Mouse (Mus musculus) thymus, postnatal 36 days (tissue): ENCODE results near the gene Elmsan1.
A peak's percentile ranks its signal among the peaks of the same experiment; 100 is the strongest.
"Not testable (repeated sequence)": the region's sequence is repeated elsewhere in the genome, so short reads cannot be mapped to it uniquely, and the experiment has no call there.

Experiments used
- DNase-seq, 2 experiments: peaks; one replicate each; pipeline ENCODE4 v3.0.0; 2022; ENCODE audit warnings: mixed read lengths in 2 of 2

The Elmsan1 gene

GRCm38 (mm10) chr12:84218289-84219120, at the start of gene Elmsan1:
Elmsan1 (minus strand) TSS chr12:84218881.
- DNase-seq: peak; percentile 85 to 90

GRCm38 (mm10) chr12:84267264-84267663, 48.6 kb upstream of the Elmsan1 start:
- no peak for DNase-seq

GRCm38 (mm10) chr12:84260363-84260762, 41.7 kb upstream of the Elmsan1 start:
- DNase-seq: no peak

GRCm38 (mm10) chr12:84254886-84255285, 36.2 kb upstream of the Elmsan1 start:
- DNase-seq: no peak

GRCm38 (mm10) chr12:84252811-84253210, 34.1 kb upstream of the Elmsan1 start:
- DNase-seq: no peak

GRCm38 (mm10) chr12:84249217-84249616, 30.5 kb upstream of the Elmsan1 start:
- peak; percentile 62 to 68 for DNase-seq

GRCm38 (mm10) chr12:84245683-84246082, 27.0 kb upstream of the Elmsan1 start:
- peak; percentile 40 to 46 for DNase-seq

GRCm38 (mm10) chr12:84243076-84243770, 24.5 kb upstream of the Elmsan1 start:
- peak; percentile 76 to 86 for DNase-seq

GRCm38 (mm10) chr12:84237036-84237435, 18.4 kb upstream of the Elmsan1 start:
- not testable (repeated sequence) for DNase-seq

GRCm38 (mm10) chr12:84235981-84236752, 17.5 kb upstream of the Elmsan1 start:
- DNase-seq: no peak

- no peak for DNase-seq
Measured at GRCm38 (mm10) chr12:84235577-84235976, 16.9 kb upstream of the Elmsan1 start.

GRCm38 (mm10) chr12:84233488-84234100, 14.9 kb upstream of the Elmsan1 start:
- no peak for DNase-seq

- no peak for DNase-seq
Measured at GRCm38 (mm10) chr12:84226117-84226840, 7.6 kb upstream of the Elmsan1 start.

- peak; percentile 42 to 58 for DNase-seq
Measured at GRCm38 (mm10) chr12:84222405-84222961, 3.8 kb upstream of the Elmsan1 start.

- peak in 1 of 2 experiments; percentile 54 for DNase-seq
Measured at GRCm38 (mm10) chr12:84220951-84221891, 2.5 kb upstream of the Elmsan1 start.

GRCm38 (mm10) chr12:84220515-84220914, 1.8 kb upstream of the Elmsan1 start:
- peak in 1 of 2 experiments; percentile 38 for DNase-seq

- no peak for DNase-seq
Measured at GRCm38 (mm10) chr12:84219121-84219561, 460 bp upstream of the Elmsan1 start.

GRCm38 (mm10) chr12:84217508-84218131, 1.1 kb downstream of the Elmsan1 start:
- DNase-seq: peak; percentile 33 to 46

- DNase-seq: no peak
Measured at GRCm38 (mm10) chr12:84217111-84217507, 1.6 kb downstream of the Elmsan1 start.
